Mouse (Mus musculus): ENCODE results near the gene Sult2b1.

Gene Sult2b1

DNA sequence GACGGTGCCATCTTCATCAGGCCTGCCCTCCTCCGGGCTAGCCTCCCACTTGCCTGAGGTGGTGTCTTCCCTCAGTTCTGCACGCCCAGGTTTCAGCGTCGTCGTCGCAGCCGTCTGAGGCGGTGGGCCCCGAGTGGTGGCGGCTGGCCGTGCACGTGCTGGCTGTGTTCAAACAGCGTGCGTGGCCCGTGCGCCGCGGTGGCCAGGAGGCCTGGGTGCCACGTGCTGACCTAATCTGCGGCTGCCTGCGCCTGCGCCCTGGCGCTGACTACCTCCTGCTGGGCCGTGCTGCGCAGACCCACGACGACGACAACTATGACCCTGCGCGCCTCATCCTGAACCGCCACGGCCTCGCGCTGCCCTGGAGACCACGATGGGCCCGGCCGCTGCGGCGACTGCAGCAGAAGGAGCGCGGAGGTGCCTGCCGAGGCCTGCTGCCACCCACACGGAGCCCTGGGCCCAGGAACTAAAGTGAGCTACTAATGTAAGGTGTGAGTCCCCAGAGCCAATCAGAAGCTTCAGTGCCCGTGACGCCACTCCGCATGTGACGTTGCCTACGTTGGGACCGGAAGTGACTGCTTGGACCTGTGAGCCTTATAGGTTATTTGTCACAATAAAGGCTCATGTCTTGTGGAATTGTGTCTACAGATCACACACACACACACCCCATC lies 90.4 kb downstream of the Sult2b1 start, which contains the start of gene Sec1:
TSS of gene Sec1 (minus strand) at position 482 of the 671 bp plus-strand sequence.
- no peak for DNase-seq

DNA sequence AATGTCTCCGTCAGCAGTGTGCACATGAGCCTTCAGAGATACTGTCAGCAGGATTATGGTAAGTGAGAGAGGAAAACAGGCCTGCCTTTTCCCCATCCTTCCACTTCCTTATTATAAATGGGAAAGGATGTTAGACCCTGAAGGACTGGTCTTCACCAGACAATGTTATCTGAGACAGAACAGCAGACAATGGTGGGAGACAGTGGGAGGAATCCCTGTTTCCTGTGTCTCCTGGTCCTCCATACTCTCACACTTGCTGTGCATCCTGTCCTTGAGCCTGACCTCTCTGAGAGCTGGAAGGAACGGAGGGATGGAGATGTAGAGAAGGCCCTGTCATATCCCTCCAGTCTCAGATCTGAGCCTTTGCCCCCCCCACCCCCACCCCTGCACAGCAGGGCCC lies 92.1 kb downstream of the Sult2b1 start:
- DNase-seq, result no peak

- no peak for DNase-seq
These were observed 94.7 kb downstream of the Sult2b1 start for GRCm38 (mm10) chr7:45689800-45690199.

- no peak for DNase-seq
These were observed 95.4 kb downstream of the Sult2b1 start for GRCm38 (mm10) chr7:45689099-45689498.

DNA sequence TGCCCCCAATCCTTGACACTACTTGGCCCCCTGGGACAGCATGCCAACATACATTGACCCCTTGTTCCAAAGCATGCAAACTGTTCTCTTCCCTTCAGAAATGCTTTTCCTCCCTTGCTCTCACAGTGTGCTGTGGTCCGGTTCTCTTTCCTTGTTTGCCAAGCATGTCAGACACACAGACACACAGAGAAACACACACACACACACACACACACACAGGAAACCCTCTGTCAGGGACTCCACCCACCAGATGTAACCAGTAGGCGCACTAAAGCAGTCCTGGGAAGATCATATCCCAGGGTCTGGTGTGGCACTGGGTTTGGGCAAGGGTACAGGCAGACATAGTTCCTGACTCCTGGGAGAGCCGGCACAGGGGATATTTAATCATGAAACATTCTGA lies 97.6 kb downstream of the Sult2b1 start:
- DNase-seq, result no peak

GRCm38 (mm10) chr7:45685811-45686210 lies 98.7 kb downstream of the Sult2b1 start:
- no peak for DNase-seq

GRCm38 (mm10) chr7:45683396-45684050 lies 100.9 kb downstream of the Sult2b1 start, which contains the start of gene Ntn5:
TSS of gene Ntn5 (plus strand) at chr7:45684022.
- DNase-seq, result no peak

DNA sequence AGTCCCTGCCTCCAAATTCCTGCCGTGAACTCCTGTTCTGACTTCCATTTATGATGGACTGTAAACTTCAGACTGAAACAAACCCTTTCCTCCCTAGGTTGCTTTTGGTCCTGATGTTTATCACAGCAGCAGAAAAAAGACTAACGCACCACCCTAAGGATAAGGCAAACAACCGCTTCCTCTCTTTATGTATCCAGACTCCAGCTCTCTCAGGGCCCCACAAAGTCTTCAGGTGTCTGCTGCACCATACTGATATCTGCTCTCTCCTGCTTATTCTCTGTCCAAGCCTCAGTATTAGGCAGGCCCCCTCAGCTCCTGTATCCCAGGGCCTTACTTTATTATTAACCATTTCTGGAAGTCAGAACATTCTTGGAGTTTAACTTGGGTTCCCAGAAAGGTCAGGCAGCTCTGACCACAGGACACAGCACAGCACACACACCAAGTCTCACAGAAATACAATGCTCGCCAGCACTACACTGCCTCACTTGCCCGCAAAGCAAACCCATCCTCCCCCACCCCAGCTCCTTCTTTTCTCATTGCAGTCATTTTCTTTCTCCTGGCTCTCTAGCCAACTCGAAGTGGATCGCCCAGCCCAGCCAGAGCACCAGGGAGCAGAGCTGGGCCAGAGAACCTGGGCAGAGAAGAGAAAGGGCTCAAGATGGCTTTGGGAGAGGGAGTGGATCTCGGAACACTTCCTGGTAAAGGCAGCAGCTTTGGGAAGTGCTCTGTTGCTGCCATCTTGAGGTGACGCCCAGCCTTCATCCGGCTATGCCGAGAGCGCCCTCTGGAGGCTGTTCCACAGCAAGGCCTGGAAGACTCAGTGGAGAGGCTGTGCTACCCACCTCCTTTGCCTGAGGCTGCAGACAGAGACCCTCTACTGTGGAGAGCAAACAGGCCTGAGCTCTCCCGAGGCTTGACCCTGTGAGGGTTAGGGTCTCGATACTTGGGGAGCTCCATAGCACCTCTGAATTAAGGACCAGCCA lies 102.0 kb downstream of the Sult2b1 start:
- DNase-seq, result peak; percentile 92 to 94

DNA sequence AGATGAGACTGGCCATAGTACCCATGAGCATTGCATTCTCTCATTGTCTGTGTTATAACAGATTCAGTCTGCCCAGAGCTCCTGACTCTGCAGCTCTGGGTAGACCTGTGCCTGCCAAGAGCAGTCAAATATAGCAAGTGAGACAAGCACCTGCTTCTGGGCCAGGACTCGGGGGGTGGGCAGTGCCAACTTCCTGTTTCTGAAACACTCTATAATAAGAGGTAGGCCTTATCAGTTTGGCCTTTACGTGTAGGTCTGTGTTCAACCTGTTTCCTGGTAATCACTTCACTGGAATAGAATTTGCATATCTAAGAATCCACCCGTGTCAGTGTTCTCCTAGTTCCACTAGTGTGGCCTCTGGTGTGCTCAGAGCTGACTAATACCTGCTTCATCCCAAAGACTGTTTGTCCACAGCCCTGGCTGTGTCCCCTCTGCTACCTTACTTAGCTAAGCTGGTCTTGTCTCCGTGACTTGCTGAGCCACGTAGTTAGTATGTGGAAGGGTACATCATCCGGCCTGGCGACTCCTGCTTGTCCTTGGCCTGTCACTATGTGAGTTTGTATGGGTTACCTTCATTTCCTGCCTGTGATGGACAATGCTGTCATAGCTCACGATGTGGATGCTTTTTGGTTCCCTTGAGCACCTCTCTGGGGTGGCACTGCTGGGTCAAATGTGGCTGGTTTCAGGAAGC lies 103.3 kb downstream of the Sult2b1 start:
- DNase-seq, result peak; percentile 69 to 70
